Mouse (Mus musculus): ENCODE measurements around the gene Orm1. TPM values are rescaled to one million over a fixed set of nuclear protein-coding genes. Genes with fewer than 3 reads are reported as not detected.

The Orm1 gene
- polyA plus RNA-seq, 1 experiment from 2014 or later, result not detected

DNA sequence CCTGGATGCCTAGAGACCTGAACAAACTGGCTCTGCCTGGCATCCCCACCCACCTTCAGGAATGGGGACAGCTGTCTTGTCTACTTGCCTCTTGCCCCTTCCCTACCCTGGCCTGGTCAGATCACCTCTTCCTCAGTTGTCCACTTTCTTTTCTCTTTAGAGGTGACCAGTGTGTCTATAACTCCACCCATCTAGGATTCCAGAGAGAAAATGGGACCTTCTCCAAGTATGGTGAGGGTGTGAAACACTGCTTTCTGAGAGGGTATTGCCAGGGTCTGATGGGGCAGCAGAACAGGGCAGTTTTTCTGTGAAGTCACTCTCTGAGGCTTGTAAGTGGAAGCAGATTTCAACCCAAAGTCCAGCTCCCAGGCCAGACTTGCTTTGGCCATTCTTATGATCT, 901 bp downstream of the Orm1 start:
- H3K9me3 ChIP-seq (ENCODE audit: control insufficient read depth, low read length), result no peaks in the 10 kb centered on the region
- no peak for DNase-seq (ENCODE audit: low spot score)
- no peaks in the 10 kb centered on the region for H3K36me3 ChIP-seq (ENCODE audit: control insufficient read depth, insufficient read depth, low read length)

DNA sequence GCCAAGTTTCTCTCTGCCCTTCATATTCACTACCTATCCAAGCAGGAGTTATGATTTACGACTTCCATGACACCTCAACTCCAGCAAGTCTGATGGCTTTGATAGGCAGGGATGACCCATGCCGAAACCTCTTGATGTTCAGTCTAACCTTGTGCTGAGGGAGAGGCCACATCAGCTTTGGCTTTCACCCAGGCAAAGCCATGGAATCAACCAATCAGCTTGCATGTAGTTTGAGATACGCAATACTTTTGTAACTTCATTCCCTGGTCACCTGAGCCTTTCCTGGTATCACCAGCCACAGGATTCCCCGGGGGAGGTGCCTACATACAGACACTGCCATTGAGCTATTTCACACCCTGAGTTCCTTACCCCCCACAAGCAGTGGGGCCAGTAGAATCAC, 2.3 kb downstream of the Orm1 start:
- no peak for DNase-seq (ENCODE audit: low spot score)
- Histone ChIP-seq H3K4me2 (ENCODE audit: low read depth) (no peak overlapping the region), H3K4me3 (ENCODE audit: low read depth, low read length) (no peak overlapping the region), H3K9ac (ENCODE audit: low read length) (no peak overlapping the region), H3K27me3 (ENCODE audit: control insufficient read depth, insufficient read depth, low read length) (no peaks in the 10 kb centered on the region), H3K4me1 (ENCODE audit: control insufficient read depth, insufficient read depth, low read length) (no peaks in the 10 kb centered on the region), H3K36me3 (ENCODE audit: control insufficient read depth, insufficient read depth, low read length) (no peaks in the 10 kb centered on the region), H3K9me3 (ENCODE audit: control insufficient read depth, low read length) (no peaks in the 10 kb centered on the region), H3K27ac (ENCODE audit: low read depth, low read length) (no peak overlapping the region)
- 91% methylated on average over 4 of the region's 4 CpGs for WGBS
- no peak for ATAC-seq (ENCODE audit: insufficient read depth, low FRiP score, low TSS enrichment)

More for the DNA sequence above, 901 bp downstream of the Orm1 start:
- ATAC-seq (ENCODE audit: insufficient read depth, low FRiP score, low TSS enrichment), result no peak
- no peaks in the 10 kb centered on the region for H3K4me1 ChIP-seq (ENCODE audit: control insufficient read depth, insufficient read depth, low read length)
- H3K9ac ChIP-seq (ENCODE audit: low read length), result no peak overlapping the region
- no peaks in the 10 kb centered on the region for H3K27me3 ChIP-seq (ENCODE audit: control insufficient read depth, insufficient read depth, low read length)
- no peak overlapping the region for H3K27ac ChIP-seq (ENCODE audit: low read depth, low read length)
- no peak overlapping the region for H3K4me2 ChIP-seq (ENCODE audit: low read depth)
- no peak overlapping the region for H3K4me3 ChIP-seq (ENCODE audit: low read depth, low read length)

DNA sequence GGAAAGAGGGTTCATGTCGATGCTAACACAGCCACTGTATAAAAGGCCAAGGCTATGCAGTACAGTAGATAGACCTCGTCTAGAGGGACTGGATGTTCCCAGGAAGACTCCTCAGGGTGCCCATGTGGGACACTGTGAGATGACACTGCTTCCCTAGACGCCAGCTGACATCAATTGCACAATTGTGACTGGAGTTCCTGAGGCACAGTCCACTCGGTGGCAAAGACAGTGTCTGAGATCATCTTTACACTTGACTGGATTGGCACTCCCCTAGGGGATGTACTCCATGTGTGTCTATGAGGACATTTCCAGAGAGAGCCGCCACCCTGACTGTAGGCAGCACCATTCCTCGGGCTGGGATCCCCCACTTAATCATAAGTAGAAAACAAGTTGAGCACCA, 4.2 kb downstream of the Orm1 start:
- H3K9ac ChIP-seq (ENCODE audit: low read length), result no peak overlapping the region
- no peak for DNase-seq (ENCODE audit: low spot score)
- 69% methylated on average over 6 of the region's 6 CpGs for WGBS
- H3K36me3 ChIP-seq (ENCODE audit: control insufficient read depth, insufficient read depth, low read length), result no peaks in the 10 kb centered on the region
- no peak overlapping the region for H3K4me2 ChIP-seq (ENCODE audit: low read depth)
- no peak overlapping the region for H3K4me3 ChIP-seq (ENCODE audit: low read depth, low read length)
- no peaks in the 10 kb centered on the region for H3K4me1 ChIP-seq (ENCODE audit: control insufficient read depth, insufficient read depth, low read length)
- no peaks in the 10 kb centered on the region for H3K9me3 ChIP-seq (ENCODE audit: control insufficient read depth, low read length)
- no peak overlapping the region for H3K27ac ChIP-seq (ENCODE audit: low read depth, low read length)
- H3K27me3 ChIP-seq (ENCODE audit: control insufficient read depth, insufficient read depth, low read length), result no peaks in the 10 kb centered on the region
- no peak for ATAC-seq (ENCODE audit: insufficient read depth, low FRiP score, low TSS enrichment)

DNA sequence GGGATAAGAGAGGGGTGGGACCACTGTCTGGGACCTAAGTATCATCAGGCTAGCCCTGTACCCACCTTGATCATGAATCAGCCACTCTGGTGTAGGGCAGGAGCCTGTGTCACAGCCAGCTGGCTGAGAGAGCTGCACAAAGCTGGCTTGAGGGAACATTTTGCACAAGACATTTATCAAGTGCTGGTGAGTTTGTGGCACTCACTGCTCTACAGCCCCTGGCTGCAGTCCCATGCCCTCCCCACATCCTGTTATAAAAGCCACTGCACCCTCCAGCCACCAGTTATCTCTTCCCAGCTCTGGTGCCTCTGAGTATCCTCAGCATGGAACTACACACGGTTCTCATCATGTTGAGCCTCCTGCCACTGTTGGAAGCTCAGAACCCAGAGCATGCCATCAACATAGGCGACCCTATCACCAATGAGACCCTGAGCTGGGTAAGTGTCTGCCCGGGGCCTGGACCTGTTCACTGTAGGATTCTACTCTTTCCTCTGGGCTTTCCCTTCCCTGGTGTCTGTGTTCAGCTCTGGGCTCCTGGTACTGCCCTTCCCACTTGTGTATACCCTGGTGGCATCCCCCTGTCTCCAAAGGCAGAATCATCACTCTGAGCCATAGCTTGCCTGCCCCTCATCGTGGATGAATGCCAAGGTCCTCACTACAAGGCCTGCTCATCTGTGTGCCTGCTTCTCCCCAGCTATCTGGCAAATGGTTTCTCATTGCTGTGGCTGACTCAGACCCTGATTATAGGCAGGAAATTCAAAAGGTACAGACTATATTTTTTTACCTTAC, 11.7 kb downstream of the Orm1 start, which contains the start of gene Orm3:
Gene Orm3 (plus strand): TSS at position 286 of the 789 bp plus-strand sequence.
- H3K27ac ChIP-seq (ENCODE audit: low read depth, low read length), result no peak within 1 kb of the TSS
- H3K27me3 ChIP-seq (ENCODE audit: control insufficient read depth, insufficient read depth, low read length), result no peaks in the 10 kb centered on the region
- H3K4me2 ChIP-seq (ENCODE audit: low read depth), result no peak within 1 kb of the TSS
- DNase-seq (ENCODE audit: low spot score) (no peak), ATAC-seq (ENCODE audit: insufficient read depth, low FRiP score, low TSS enrichment) (no peak)
- H3K4me1 ChIP-seq (ENCODE audit: control insufficient read depth, insufficient read depth, low read length), result no peaks in the 10 kb centered on the region
- H3K4me3 ChIP-seq (ENCODE audit: low read depth, low read length), result no peak within 1 kb of the TSS
- H3K36me3 ChIP-seq (ENCODE audit: control insufficient read depth, insufficient read depth, low read length), result no peaks in the 10 kb centered on the region
- whole genome bisulfite sequencing, result 86% methylated on average over 4 of the region's 4 CpGs
- no peaks in the 10 kb centered on the region for H3K9me3 ChIP-seq (ENCODE audit: control insufficient read depth, low read length)
- no peak within 1 kb of the TSS for H3K9ac ChIP-seq (ENCODE audit: low read length)

DNA sequence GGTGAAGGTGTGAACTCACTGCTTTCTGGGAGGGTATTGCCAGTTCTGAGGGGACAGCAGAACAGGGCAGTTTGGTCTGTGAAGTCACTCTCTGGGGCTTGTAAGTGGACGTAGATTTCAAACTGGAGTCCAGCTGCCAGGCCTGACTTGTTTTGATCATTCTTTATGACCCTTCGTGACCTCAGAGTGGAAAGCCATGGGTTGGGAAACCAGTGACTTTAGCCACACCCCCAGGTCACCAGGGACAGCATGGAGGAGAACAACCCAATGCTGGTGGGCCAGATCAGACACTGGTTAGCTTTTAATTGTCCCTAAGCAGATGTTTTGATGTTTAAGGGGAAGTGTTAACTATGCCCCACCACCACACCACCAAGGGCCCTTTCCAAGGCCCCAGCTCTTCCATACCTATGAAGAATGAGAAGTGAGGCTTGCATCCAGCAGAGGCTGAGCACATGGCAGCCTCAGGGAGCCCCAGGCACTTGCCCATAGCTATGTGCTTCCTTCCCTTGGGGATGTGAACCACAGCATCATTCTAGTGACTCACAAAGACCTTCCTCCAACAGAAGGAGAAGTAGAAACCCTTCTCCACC, 12.7 kb downstream of the Orm1 start:
- ATAC-seq (ENCODE audit: insufficient read depth, low FRiP score, low TSS enrichment) (no peak), DNase-seq (ENCODE audit: low spot score) (no peak)
- Histone ChIP-seq H3K9me3 (ENCODE audit: control insufficient read depth, low read length) (no peaks in the 10 kb centered on the region), H3K27ac (ENCODE audit: low read depth, low read length) (no peak overlapping the region), H3K27me3 (ENCODE audit: control insufficient read depth, insufficient read depth, low read length) (no peaks in the 10 kb centered on the region), H3K36me3 (ENCODE audit: control insufficient read depth, insufficient read depth, low read length) (no peaks in the 10 kb centered on the region), H3K4me1 (ENCODE audit: control insufficient read depth, insufficient read depth, low read length) (no peaks in the 10 kb centered on the region), H3K4me2 (ENCODE audit: low read depth) (no peak overlapping the region), H3K9ac (ENCODE audit: low read length) (no peak overlapping the region), H3K4me3 (ENCODE audit: low read depth, low read length) (no peak overlapping the region)
- 45% methylated on average over 2 of the region's 2 CpGs for WGBS

DNA sequence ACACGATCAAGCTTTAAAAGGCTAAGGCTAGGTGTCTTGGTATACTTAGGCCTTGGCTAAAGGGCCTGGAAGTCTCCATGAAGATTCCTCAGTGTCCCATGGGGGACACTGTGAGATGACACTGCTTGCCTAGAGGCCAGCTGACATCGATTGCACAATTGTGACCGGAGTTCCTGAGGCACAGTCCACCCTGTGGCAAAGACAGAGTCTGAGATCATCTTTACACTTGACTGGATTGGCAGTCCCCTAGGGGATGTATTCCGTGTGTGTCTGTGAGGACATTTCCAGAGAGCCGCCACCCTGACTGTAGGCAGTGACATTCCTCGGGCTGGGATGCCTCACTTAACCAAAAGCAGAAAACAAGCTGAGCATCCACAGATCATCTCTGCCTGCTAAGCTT, 15.5 kb downstream of the Orm1 start:
- DNase-seq (ENCODE audit: low spot score) (no peak), ATAC-seq (ENCODE audit: insufficient read depth, low FRiP score, low TSS enrichment) (no peak)
- WGBS, result 88% methylated on average over 6 of the region's 6 CpGs
- H3K4me3 ChIP-seq (ENCODE audit: low read depth, low read length), result no peak overlapping the region
- H3K27me3 ChIP-seq (ENCODE audit: control insufficient read depth, insufficient read depth, low read length), result no peaks in the 10 kb centered on the region
- H3K36me3 ChIP-seq (ENCODE audit: control insufficient read depth, insufficient read depth, low read length), result no peaks in the 10 kb centered on the region
- H3K9ac ChIP-seq (ENCODE audit: low read length), result no peak overlapping the region
- H3K4me2 ChIP-seq (ENCODE audit: low read depth), result no peak overlapping the region
- no peak overlapping the region for H3K27ac ChIP-seq (ENCODE audit: low read depth, low read length)
- H3K4me1 ChIP-seq (ENCODE audit: control insufficient read depth, insufficient read depth, low read length), result no peaks in the 10 kb centered on the region
- H3K9me3 ChIP-seq (ENCODE audit: control insufficient read depth, low read length), result no peaks in the 10 kb centered on the region

DNA sequence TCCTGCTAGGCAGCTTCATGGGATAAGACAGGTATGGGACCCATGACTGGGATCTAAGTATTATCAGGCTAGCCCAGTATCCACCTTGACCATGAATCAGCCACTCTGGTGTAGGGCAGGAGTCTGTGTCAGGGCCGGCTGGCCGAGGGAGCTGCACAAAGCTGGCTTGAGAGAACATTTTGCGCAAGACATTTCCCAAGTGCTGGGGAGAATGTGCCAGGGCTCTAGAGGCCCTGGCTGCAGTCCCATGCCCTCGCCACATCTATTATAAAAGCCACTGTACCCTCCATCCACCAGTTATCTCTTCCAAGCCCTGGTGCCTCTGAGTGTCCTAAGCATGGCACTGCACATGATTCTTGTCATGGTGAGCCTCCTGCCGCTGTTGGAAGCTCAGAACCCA, 17.8 kb downstream of the Orm1 start, which contains the start of gene Orm2:
Gene Orm2 (plus strand): TSS at position 300 of the 400 bp plus-strand sequence.
- DNase-seq (ENCODE audit: low spot score), result no peak
- Histone ChIP-seq H3K4me1 (ENCODE audit: control insufficient read depth, insufficient read depth, low read length) (no peaks in the 10 kb centered on the region), H3K9ac (ENCODE audit: low read length) (no peak within 1 kb of the TSS), H3K36me3 (ENCODE audit: control insufficient read depth, insufficient read depth, low read length) (no peaks in the 10 kb centered on the region), H3K27me3 (ENCODE audit: control insufficient read depth, insufficient read depth, low read length) (no peaks in the 10 kb centered on the region), H3K4me3 (ENCODE audit: low read depth, low read length) (no peak within 1 kb of the TSS), H3K4me2 (ENCODE audit: low read depth) (no peak within 1 kb of the TSS), H3K9me3 (ENCODE audit: control insufficient read depth, low read length) (no peaks in the 10 kb centered on the region), H3K27ac (ENCODE audit: low read depth, low read length) (no peak within 1 kb of the TSS)
- ATAC-seq (ENCODE audit: insufficient read depth, low FRiP score, low TSS enrichment), result no peak
- WGBS, result 91% methylated on average over 5 of the region's 5 CpGs

DNA sequence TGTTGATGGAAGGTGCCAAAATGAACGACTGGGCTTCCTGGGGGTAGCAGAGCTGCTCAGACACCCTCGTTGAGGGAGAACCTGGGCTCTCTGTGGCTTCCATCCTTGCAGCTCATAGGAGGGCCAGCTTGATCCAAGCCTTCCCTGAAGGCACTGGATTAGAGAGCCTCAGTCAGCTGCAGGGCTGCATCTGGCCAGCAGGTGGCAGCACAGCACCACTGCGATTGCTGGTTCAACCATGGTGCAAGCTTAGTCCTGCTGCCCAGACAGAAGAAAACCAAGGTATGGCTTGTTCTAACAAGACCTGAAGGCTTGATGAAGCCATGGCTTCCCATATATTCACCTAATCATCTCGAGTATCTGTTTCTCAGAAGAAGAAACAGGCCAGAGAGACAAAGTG, 24.2 kb downstream of the Orm1 start:
- DNase-seq (ENCODE audit: low spot score) (peak; percentile 84), ATAC-seq (ENCODE audit: insufficient read depth, low FRiP score, low TSS enrichment) (peak; percentile 66; the same call in 1 of the 2 replicates)
- H3K4me3 ChIP-seq (ENCODE audit: low read depth, low read length), result no peak overlapping the region
- H3K27me3 ChIP-seq (ENCODE audit: control insufficient read depth, insufficient read depth, low read length), result no peaks in the 10 kb centered on the region
- H3K9ac ChIP-seq (ENCODE audit: low read length), result no peak overlapping the region
- 14% methylated on average over 4 of the region's 4 CpGs for WGBS
- no peak overlapping the region for H3K27ac ChIP-seq (ENCODE audit: low read depth, low read length)
- no peak overlapping the region for H3K4me2 ChIP-seq (ENCODE audit: low read depth)
- H3K9me3 ChIP-seq (ENCODE audit: control insufficient read depth, low read length), result no peaks in the 10 kb centered on the region
- no peaks in the 10 kb centered on the region for H3K4me1 ChIP-seq (ENCODE audit: control insufficient read depth, insufficient read depth, low read length)
- no peaks in the 10 kb centered on the region; the same call in none of the 2 replicates for H3K36me3 ChIP-seq (ENCODE audit: control insufficient read depth, insufficient read depth, low read length)

DNA sequence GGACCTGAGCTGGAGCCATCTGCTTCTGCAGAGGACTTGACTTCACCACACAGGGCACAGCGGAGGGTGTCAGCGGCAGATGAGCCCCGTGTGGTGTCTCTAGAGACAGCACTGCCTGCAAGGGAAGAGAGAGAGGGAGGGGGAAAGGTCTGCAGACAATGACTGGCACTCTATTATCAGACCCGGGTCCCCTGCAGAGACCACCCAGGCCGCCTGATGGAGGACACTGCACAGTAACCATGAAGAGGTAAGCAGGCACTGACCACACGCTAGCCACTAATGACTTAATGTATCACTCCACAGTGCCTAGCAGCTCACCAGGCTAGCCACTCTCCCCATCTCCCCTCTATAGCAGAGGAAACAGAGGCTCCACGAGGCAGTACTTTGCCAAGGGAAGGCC, 26.5 kb downstream of the Orm1 start:
- H3K4me1 ChIP-seq (ENCODE audit: control insufficient read depth, insufficient read depth, low read length), result no peaks in the 10 kb centered on the region
- no peak overlapping the region for H3K4me3 ChIP-seq (ENCODE audit: low read depth, low read length)
- H3K4me2 ChIP-seq (ENCODE audit: low read depth), result no peak overlapping the region
- H3K9ac ChIP-seq (ENCODE audit: low read length), result no peak overlapping the region
- H3K27ac ChIP-seq (ENCODE audit: low read depth, low read length), result no peak overlapping the region
- H3K27me3 ChIP-seq (ENCODE audit: control insufficient read depth, insufficient read depth, low read length), result no peaks in the 10 kb centered on the region
- whole genome bisulfite sequencing, result 41% methylated on average over 7 of the region's 7 CpGs
- ATAC-seq (ENCODE audit: insufficient read depth, low FRiP score, low TSS enrichment) (no peak), DNase-seq (ENCODE audit: low spot score) (no peak)
- H3K9me3 ChIP-seq (ENCODE audit: control insufficient read depth, low read length), result no peaks in the 10 kb centered on the region
- no peaks in the 10 kb centered on the region; the same call in none of the 2 replicates for H3K36me3 ChIP-seq (ENCODE audit: control insufficient read depth, insufficient read depth, low read length)

All from neural tube, embryonic 11.5 days (tissue).